Mouse (Mus musculus) small intestine, adult 2 months (tissue): Measurements from ENCODE around the gene Ncbp3.

Experiments used
- CTCF ChIP-seq: fragments of 200-500 bp; IDR thresholded peaks from 2 replicates; pipeline ENCODE4 v1.5.1; 2012; ENCODE audit warnings: low read depth, mild to moderate bottlenecking, control low read depth, inconsistent platforms, low read length, moderate library complexity, mixed read lengths; ENCODE audit not compliant: insufficient replicate concordance, insufficient read length; ENCODE audit errors: extremely low read depth
- POLR2A ChIP-seq: fragments of 200-500 bp; IDR thresholded peaks from 2 replicates; pipeline ENCODE4 v1.6.1; 2012; ENCODE audit warnings: low read depth, mild to moderate bottlenecking, control low read depth, inconsistent platforms, low read length, moderate library complexity

- TF ChIP-seq CTCF (no peak), POLR2A (no peak)
Measured at GRCm38 (mm10) chr11:73137116-73137515, 89.5 kb downstream of the Ncbp3 start.
